Mouse (Mus musculus) embryonic facial prominence, embryonic 12.5 days (tissue): ENCODE measurements around the gene Naa80. TPM values are rescaled to one million over a fixed set of nuclear protein-coding genes. Genes with fewer than 3 reads are reported as not detected.

Experiments used
- ATAC-seq: fragments of 200-750 bp; cut with Nextera tagmentation; 2 replicates; pipeline ENCODE4 v1.8.0; 2017; ENCODE audit not compliant: insufficient number of reproducible peaks, insufficient read depth, low FRiP score, low TSS enrichment
- H3K27ac ChIP-seq: fragments of 300-500 bp; sonication (generic); 2 replicates; pipeline ENCODE4 v1.5.1; 2016; ENCODE audit warnings: mild to moderate bottlenecking
- H3K27me3 ChIP-seq: fragments of 300-500 bp; sonication (generic); 2 replicates; pipeline ENCODE4 v1.6.1; 2016; ENCODE audit warnings: mild to moderate bottlenecking, moderate library complexity
- H3K36me3 ChIP-seq: fragments of 300-500 bp; sonication (generic); 2 replicates; pipeline ENCODE4 v1.6.1; 2016; ENCODE audit warnings: mild to moderate bottlenecking
- H3K4me1 ChIP-seq: fragments of 300-500 bp; sonication (generic); 2 replicates; pipeline ENCODE4 v1.6.1; 2016
- H3K4me2 ChIP-seq: fragments of 300-500 bp; sonication (generic); replicated peaks from 2 replicates; pipeline ENCODE4 v1.6.1; 2016; ENCODE audit warnings: mild to moderate bottlenecking, moderate library complexity
- H3K4me3 ChIP-seq: fragments of 300-500 bp; sonication (generic); 2 replicates; pipeline ENCODE4 v1.5.1; 2016; ENCODE audit warnings: mild to moderate bottlenecking
- H3K9ac ChIP-seq: fragments of 300-500 bp; sonication (generic); 2 replicates; pipeline ENCODE4 v1.6.1; 2016; ENCODE audit warnings: mild to moderate bottlenecking, moderate library complexity
- H3K9me3 ChIP-seq: fragments of 300-500 bp; sonication (generic); 2 replicates; pipeline ENCODE4 v1.6.1; 2016; ENCODE audit warnings: mild to moderate bottlenecking, moderate library complexity
- WGBS: fragments of 180-500 bp; shearing (Covaris S2); methylation state at CpG from one replicate; pipeline ENCODE4 v1.1.7; 2016; 5-methylcytosine and 5-hydroxymethylcytosine counted together
- polyA plus RNA-seq: library from polyadenylated mRNA; unstranded; fragments of >200 nt; fragmentation: Nextera tagmentation; extraction: Ambion mirVana; gene quantifications from 2 replicates; pipeline ENCODE4 v1.2.1, GENCODE M21; 2016

Naa80 gene
- polyA plus RNA-seq, 1 experiment from 2014 or later, result 15.4 TPM

DNA sequence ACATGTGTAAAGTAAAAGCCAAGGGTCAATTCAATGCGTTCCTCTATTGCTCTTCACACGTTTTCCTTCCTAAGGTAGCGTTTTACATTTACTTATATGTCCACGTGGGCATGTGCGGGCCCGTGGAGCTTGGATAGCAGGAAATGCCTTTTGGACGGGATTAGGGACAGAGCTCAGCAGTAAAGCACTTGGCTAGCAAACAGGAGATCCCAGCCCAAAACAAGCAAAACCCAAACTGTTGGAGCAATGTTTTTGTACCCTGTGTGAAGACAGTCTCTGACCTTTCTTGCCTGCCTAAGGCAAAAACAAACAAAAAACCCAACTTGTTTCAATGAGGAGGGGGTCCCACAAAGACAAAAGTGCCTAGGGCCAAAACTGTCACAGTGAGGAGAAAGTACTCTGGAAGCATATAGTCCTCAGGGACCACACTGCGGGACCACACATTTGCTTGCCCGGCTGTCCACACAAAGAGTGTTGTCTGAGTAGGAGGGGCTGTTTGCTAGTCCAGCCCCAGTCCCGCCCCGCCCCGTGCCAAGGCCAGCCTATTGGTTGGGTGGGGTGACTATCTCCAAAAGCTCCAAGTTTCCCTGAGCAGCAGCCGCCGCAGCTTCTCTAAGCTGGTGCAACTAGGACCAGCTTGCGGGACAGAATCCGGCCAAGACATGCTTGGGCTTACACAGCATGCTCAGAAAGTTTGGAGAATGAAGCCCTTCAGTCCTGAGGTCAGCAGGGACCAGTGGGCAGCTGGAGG, 2.2 kb upstream of the Naa80 start, which contains the start of gene Hyal1:
TSS of gene Hyal1 (plus strand) at position 571 of the 751 bp plus-strand sequence.
- peak; percentile 47 for ATAC-seq
- Histone ChIP-seq H3K27me3 (no peaks in the 10 kb centered on the region), H3K9ac (peak within 1 kb of the TSS; percentile 57), H3K4me2 (peak within 1 kb of the TSS; percentile 57), H3K4me3 (peak within 1 kb of the TSS; percentile 38), H3K36me3 (peaks cover 30% of the 10 kb centered on the region), H3K9me3 (no peaks in the 10 kb centered on the region), H3K4me1 (peaks cover 36% of the 10 kb centered on the region), H3K27ac (peak within 1 kb of the TSS; percentile 75)
- 18% methylated on average over 16 of the region's 16 CpGs for WGBS

DNA sequence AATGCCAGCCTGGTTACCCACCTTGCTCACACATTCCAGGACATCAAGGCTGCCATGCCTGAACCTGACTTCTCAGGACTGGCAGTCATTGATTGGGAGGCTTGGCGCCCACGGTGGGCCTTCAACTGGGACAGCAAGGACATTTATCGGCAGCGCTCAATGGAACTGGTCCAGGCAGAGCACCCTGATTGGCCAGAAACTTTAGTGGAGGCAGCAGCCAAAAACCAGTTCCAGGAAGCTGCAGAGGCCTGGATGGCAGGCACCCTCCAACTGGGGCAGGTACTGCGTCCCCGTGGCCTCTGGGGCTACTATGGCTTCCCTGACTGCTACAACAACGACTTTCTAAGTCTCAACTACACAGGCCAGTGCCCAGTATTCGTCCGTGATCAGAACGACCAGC, 816 bp upstream of the Naa80 start:
- H3K27me3 ChIP-seq, result no peaks in the 10 kb centered on the region
- H3K36me3 ChIP-seq, result peaks cover 21% of the 10 kb centered on the region
- H3K9me3 ChIP-seq, result no peaks in the 10 kb centered on the region
- WGBS, result 93% methylated on average over 10 of the region's 10 CpGs
- ATAC-seq, result no peak
- no peak overlapping the region for H3K9ac ChIP-seq
- H3K4me3 ChIP-seq, result no peak overlapping the region
- H3K4me1 ChIP-seq, result peaks cover 41% of the 10 kb centered on the region
- no peak overlapping the region for H3K27ac ChIP-seq
- H3K4me2 ChIP-seq, result peak overlapping the region; percentile 57; the same call in 1 of the 2 replicates

DNA sequence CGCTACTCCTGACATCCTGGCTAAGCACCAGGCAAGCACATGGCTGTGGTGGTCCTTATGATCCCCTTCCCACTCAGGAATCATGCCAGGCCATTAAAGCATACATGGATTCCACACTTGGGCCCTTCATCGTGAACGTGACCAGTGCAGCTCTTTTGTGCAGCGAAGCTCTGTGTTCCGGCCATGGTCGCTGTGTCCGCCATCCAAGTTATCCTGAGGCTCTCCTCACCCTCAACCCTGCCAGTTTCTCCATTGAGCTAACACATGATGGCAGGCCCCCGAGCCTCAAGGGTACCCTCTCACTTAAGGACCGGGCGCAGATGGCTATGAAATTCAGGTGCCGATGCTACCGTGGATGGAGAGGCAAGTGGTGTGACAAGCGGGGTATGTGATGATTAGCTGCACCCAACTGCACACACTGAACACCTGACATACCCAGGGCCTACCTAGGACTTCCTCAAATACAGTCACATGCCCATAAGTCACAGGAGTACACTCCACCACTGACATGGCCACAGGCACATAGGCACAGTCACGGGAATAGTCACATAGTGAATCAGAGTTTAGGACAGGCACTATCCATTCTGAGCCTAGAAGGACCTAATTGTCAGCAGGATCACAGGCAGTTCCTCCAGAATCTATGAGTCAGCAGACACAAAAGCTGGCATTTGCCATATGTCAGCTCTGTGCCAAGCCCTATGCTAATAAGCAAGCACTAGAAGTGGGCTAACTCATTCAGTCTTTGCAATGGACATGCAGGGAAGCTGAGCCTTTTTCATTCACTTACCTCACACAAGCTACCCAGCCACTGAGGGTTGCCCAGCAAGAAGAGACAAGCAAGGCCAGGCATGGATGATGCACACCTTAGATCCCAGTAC, 575 bp downstream of the Naa80 start:
- WGBS, result 94% methylated on average over 14 of the region's 14 CpGs
- Histone ChIP-seq H3K4me1 (peaks cover 41% of the 10 kb centered on the region), H3K27ac (peak overlapping the region; percentile 90), H3K9ac (0 out of 2 replicates have a peak overlapping the region, but pooled peaks have one; percentile 5), H3K27me3 (no peaks in the 10 kb centered on the region), H3K9me3 (no peaks in the 10 kb centered on the region), H3K4me3 (no peak overlapping the region), H3K36me3 (peaks cover 19% of the 10 kb centered on the region), H3K4me2 (peak overlapping the region; percentile 84)
- ATAC-seq, result no peak

DNA sequence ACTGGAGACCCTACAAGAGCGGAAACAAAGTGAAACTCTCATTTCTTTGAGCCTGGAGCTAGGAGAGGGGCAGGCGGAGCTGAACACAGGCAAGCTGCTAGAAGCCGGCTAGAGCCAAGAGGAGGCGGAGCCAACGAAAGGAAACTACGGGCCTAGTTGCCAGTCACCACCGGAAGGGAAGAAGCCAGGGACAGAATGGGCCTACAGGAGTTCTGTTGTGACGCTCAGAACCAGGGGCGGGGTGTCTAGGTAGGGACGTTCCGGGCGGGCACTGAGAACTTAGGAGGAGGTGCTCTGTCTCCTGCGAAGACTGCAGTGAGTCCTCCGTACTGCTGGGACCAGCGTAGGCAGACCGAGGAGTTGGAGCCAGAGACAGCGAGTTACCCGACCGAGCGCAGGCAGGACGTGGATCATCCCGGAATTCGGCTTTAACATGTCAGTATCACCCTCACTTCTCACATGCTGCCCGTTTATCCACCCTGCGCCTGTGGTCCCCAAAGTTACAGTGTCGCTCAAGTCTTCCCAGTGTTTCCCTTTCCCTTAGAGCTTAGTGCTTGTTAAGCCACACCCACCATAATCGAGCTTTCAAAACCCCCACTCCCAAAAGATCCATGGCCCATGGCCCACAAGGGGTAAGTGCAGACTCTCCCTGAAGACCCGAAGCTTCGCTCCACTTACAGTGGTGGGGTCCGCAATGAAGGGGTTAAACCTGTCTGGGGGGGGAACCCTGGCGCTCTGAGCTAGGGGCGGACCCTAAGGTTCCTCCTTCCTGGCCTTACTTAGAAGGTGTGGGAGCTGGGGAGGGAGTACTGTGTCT, 2.0 kb downstream of the Naa80 start, which contains the start of gene Hyal3:
TSS of gene Hyal3 (plus strand) at position 318 of the 817 bp plus-strand sequence.
- 1% methylated on average over 32 of the region's 32 CpGs for WGBS
- peaks cover 41% of the 10 kb centered on the region for H3K4me1 ChIP-seq
- ATAC-seq, result peak; percentile 53

DNA sequence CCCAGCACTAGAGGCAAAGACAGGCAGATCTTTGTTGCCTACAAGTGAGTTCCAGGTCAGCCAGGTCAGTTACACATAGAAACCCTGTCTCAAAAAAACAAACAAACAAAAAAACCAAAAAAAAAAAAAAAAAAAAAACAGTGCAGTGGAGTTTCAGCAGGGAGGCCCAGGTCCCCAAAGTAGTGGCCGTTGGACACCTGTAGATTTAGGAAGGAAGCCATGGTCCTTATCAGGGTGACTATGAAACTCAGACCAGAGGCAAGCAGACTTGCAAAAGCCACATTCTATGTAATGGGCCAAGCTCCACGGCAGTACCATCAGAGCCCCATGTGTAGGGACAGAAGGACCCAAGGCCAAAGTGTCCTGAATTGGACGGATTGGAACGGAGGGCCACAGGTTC, 2.9 kb downstream of the Naa80 start:
- H3K4me1 ChIP-seq, result peaks cover 34% of the 10 kb centered on the region

More for the DNA sequence above, 2.0 kb downstream of the Naa80 start, which contains the start of gene Hyal3:
- no peaks in the 10 kb centered on the region for H3K9me3 ChIP-seq
- peak within 1 kb of the TSS; percentile 58 for H3K4me3 ChIP-seq
- peak within 1 kb of the TSS; percentile 84 for H3K4me2 ChIP-seq
- no peaks in the 10 kb centered on the region for H3K27me3 ChIP-seq
- peaks cover 13% of the 10 kb centered on the region for H3K36me3 ChIP-seq
- H3K9ac ChIP-seq, result peak within 1 kb of the TSS; percentile 63
- H3K27ac ChIP-seq, result peak within 1 kb of the TSS; percentile 90

DNA sequence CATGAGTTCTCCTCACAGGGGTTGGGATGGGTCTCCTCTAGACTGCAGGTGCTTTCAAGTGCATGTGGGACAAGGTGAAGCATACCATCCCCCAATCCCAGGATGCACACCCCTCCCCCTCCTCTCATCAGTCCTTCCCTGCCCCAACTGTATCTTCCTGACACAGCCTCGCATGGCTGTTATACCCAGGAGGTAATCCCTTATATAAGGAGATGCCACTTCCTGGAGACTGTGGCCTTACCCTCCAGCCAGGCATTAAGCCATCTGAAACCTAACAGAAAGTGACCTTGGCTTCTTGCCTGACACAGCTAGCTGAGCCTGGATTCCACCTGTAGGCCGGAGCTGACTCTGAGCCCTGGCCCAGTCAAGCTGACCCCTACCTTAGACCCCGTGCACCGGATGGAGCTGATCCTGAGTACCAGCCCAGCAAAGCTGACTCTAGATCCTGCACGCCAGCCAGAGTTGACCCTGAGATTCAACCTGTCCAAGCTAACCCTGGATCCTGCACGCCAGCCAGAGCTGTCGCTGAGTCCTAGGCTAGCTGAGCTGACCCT, 3.9 kb downstream of the Naa80 start:
- H3K9me3 ChIP-seq, result no peaks in the 10 kb centered on the region
- no peak overlapping the region for H3K4me2 ChIP-seq
- no peak overlapping the region for H3K27ac ChIP-seq
- ATAC-seq, result no peak
- H3K4me3 ChIP-seq, result no peak overlapping the region
- WGBS, result 90% methylated on average over 7 of the region's 7 CpGs
- no peaks in the 10 kb centered on the region for H3K27me3 ChIP-seq
- H3K9ac ChIP-seq, result no peak overlapping the region
- peaks cover 26% of the 10 kb centered on the region for H3K4me1 ChIP-seq
- peaks cover 13% of the 10 kb centered on the region for H3K36me3 ChIP-seq

More for the DNA sequence above, 2.9 kb downstream of the Naa80 start:
- Histone ChIP-seq H3K9me3 (no peaks in the 10 kb centered on the region), H3K27me3 (no peaks in the 10 kb centered on the region), H3K9ac (peak overlapping the region; percentile 63), H3K36me3 (peaks cover 13% of the 10 kb centered on the region), H3K4me2 (peak overlapping the region; percentile 84), H3K4me3 (peak overlapping the region; percentile 58), H3K27ac (peak overlapping the region; percentile 90)
- WGBS, result 71% methylated on average over 4 of the region's 4 CpGs
- no peak for ATAC-seq

DNA sequence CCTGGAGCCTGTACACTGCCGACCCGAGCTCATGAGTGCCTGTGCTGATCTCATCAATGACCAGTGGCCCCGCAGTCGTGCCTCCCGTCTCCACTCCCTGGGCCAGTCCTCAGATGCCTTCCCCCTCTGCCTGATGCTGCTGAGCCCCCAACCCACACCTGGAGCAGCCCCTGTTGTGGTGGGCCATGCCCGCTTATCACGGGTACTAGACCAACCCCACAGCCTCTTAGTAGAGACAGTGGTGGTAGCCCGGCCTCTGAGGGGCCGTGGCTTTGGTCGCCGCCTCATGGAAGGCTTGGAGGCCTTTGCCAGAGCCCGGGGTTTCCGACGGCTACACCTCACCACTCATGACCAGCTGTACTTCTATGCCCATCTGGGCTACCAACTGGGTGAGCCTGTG, 4.5 kb downstream of the Naa80 start:
- 91% methylated on average over 14 of the region's 14 CpGs for WGBS
- Histone ChIP-seq H3K4me3 (no peak overlapping the region), H3K9me3 (no peaks in the 10 kb centered on the region), H3K36me3 (peaks cover 13% of the 10 kb centered on the region), H3K4me1 (peaks cover 25% of the 10 kb centered on the region), H3K9ac (no peak overlapping the region), H3K4me2 (no peak overlapping the region), H3K27me3 (no peaks in the 10 kb centered on the region), H3K27ac (no peak overlapping the region)
- no peak for ATAC-seq

DNA sequence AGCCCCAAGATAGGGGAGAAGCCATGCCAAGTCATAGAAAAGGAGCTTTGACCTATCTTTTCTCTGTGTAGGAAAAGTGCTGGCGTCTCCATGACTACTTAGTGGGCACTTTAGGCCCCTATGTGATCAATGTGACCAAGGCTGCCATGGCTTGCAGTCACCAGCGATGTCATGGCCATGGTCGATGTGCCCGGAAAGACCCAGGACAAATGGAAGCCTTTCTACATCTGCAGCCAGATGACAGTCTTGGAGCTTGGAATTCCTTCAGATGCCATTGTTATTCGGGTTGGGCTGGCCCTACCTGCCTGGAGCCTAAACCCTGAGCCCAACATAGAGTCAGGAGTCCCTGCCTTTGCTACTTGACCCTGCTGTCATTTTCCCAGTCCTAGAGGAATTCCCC, 7.8 kb downstream of the Naa80 start:
- H3K4me3 ChIP-seq, result no peak overlapping the region
- H3K27ac ChIP-seq, result no peak overlapping the region

DNA sequence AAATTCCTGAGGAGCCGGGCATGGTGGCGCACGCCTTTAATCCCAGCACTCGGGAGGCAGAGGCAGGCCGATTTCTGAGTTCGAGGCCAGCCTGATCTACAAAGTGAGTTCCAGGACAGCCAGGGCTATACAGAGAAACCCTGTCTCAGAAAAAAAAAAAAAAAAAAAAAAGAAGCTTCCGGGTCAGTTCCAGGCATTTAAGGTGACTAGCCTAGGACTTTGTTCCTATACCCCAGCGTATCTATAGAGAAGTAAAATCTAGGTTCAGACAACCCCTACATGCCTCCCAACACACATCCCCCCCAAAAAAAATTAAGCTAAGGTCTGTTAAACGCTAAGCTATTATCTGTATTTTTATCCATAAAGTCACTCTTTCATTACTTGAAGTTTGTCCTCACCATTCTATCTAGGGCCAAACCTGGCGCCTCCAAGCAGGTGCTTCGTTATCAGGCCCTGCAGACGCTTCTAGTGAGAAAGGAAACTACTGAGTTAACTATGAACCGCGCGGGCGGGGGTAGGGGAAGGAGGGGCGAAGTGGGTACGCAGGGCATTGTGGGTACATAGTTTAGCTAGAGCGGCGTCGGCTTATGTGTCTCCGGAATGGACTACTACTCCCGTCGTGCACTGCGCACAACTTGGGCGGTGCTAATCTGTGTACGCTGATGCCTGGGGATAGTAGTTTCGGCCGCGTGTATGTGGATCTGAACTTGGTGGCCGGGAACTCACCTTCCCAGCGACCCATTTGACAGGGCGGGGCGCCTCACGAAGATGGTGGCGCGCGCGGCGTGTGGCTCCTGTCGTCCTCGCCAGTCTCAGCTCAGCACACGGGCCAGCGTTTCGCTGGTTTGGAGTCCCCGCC, 8.5 kb downstream of the Naa80 start, which contains the start of gene Ifrd2:
TSS of gene Ifrd2 (plus strand) at position 669 of the 859 bp plus-strand sequence.
- Histone ChIP-seq H3K27me3 (no peaks in the 10 kb centered on the region), H3K4me2 (peak within 1 kb of the TSS; percentile 73), H3K36me3 (peaks cover 43% of the 10 kb centered on the region), H3K9me3 (no peaks in the 10 kb centered on the region), H3K27ac (peak within 1 kb of the TSS; percentile 46; the same call in 1 of the 2 replicates), H3K4me3 (peak within 1 kb of the TSS; percentile 85), H3K4me1 (peaks cover 14% of the 10 kb centered on the region), H3K9ac (peak within 1 kb of the TSS; percentile 57)
- 14% methylated on average over 46 of the region's 46 CpGs for WGBS
- peak; percentile 96 for ATAC-seq

More for the DNA sequence above, 7.8 kb downstream of the Naa80 start:
- no peaks in the 10 kb centered on the region for H3K27me3 ChIP-seq
- H3K4me1 ChIP-seq, result peaks cover 19% of the 10 kb centered on the region
- H3K9me3 ChIP-seq, result no peaks in the 10 kb centered on the region
- H3K9ac ChIP-seq, result no peak overlapping the region
- no peak overlapping the region for H3K4me2 ChIP-seq
- 88% methylated on average over 5 of the region's 5 CpGs for WGBS
- peaks cover 36% of the 10 kb centered on the region for H3K36me3 ChIP-seq
- no peak for ATAC-seq
